Mouse (Mus musculus): ENCODE measurements around the gene Trmt10a. TPM values are rescaled to one million over a fixed set of nuclear protein-coding genes. Genes with fewer than 3 reads are reported as not detected.

Trmt10a gene
- polyA plus RNA-seq (2015; fragmentation: Nextera tagmentation; extraction: Ambion mirVana), result 6.5 and 7.3 TPM in 2 replicates

DNA sequence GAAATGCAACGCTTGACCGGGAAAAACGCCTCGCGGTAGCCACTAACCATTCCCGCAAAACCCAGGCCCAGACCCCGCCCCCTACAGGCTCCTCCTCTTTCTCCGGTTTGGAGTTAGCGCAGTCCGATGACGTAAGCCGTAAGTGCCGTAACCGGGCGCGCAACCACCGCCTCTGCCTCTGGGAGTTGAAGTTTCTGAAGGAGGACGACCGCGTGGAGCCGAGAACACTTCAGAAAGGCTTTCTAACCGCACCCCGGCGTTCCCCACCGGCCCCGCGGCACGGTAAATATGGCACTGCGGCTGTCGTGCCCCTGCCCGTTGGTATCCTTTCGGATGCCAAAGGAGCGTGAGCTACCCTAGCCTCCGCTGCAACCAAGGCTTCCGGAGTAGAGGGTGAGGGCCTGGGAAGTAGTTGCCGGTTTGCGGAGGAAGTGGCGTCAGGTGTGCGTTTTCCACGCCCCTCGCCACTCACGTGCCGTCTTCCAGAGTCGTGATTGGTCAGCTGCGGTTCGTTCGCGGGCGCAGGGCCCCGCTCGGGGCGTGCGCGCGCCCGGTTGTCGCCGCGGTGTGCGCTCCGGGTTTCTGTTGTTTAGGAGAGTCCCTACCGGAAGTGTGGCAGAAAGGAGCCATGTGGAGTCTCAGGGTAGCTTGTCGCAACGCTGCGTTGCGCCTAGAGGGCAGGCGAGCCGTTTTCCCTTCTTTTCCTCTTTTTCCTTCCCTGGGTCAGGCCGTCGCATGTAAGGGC, at the start of gene Trmt10a:
TSS of gene Trmt10a (plus strand) at position 134 of the 745 bp plus-strand sequence.
- peaks cover 5% of the 10 kb centered on the region for H3K4me1 ChIP-seq
- H3K4me3 ChIP-seq, result peak within 1 kb of the TSS; percentile 72
- H3K27ac ChIP-seq, result peak within 1 kb of the TSS; percentile 98
- under 1% methylated on average over 70 of the region's 70 CpGs for WGBS
- H3K9ac ChIP-seq, result peak within 1 kb of the TSS; percentile 81
- H3K36me3 ChIP-seq (replicated peaks), result no peaks in the 10 kb centered on the region
- no peaks in the 10 kb centered on the region for H3K9me3 ChIP-seq
- ATAC-seq (replicated peaks), result peak; percentile 99
- peak within 1 kb of the TSS; percentile 75 for H3K4me2 ChIP-seq
- H3K27me3 ChIP-seq (replicated peaks), result no peaks in the 10 kb centered on the region

DNA sequence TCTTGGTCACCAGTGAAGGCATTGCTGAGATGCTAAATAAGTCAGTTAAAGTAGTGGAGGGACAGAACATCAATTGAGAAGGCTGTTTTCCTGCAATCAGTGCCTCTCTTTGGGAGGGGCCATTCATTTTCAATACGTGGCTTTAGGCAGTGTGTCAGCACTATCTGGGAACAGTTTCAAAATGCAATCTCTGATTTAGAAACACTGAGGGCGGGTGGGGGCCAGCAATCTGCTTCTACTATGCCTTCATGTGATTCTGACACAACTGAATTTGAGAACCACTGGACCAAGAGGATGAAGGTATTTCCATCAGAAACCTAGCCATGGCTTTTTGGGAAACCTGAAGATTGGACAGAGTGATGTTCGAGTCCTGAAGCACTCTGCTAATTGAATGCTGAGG, 47.9 kb upstream of the Trmt10a start:
- Histone ChIP-seq H3K36me3 (replicated peaks) (no peaks in the 10 kb centered on the region), H3K4me2 (no peak overlapping the region), H3K4me1 (no peaks in the 10 kb centered on the region), H3K9ac (no peak overlapping the region), H3K27me3 (replicated peaks) (no peaks in the 10 kb centered on the region), H3K27ac (no peak overlapping the region), H3K9me3 (no peaks in the 10 kb centered on the region), H3K4me3 (no peak overlapping the region)
- 82% methylated on average over 3 of the region's 3 CpGs for WGBS
- ATAC-seq (replicated peaks), result no peak

DNA sequence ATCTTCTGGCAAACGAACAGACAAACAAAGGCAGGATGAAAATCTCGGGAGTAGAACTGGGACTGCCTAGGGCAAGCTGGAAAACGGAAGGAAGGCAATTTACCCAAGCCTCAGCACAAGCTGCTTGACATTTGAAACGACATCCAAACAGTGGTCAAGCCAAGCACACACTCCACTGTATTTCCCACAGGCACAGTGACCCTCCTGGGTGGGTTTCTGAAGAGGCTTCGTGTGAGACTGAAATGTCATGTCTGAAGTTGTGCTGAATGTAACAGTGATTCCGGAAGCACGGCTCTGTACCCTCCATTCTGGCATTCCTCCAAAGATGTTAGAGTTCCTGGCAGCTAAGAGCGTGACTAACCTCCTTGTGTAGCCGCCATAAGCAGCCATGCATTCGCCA, 47.5 kb upstream of the Trmt10a start:
- ATAC-seq (replicated peaks), result peak; percentile 71
- no peak overlapping the region for H3K9ac ChIP-seq
- no peak overlapping the region for H3K4me2 ChIP-seq
- H3K36me3 ChIP-seq (replicated peaks), result no peaks in the 10 kb centered on the region
- H3K4me3 ChIP-seq, result no peak overlapping the region
- no peaks in the 10 kb centered on the region for H3K9me3 ChIP-seq
- no peaks in the 10 kb centered on the region for H3K27me3 ChIP-seq (replicated peaks)
- WGBS, result 55% methylated on average over 10 of the region's 10 CpGs
- no peaks in the 10 kb centered on the region for H3K4me1 ChIP-seq
- H3K27ac ChIP-seq, result no peak overlapping the region

DNA sequence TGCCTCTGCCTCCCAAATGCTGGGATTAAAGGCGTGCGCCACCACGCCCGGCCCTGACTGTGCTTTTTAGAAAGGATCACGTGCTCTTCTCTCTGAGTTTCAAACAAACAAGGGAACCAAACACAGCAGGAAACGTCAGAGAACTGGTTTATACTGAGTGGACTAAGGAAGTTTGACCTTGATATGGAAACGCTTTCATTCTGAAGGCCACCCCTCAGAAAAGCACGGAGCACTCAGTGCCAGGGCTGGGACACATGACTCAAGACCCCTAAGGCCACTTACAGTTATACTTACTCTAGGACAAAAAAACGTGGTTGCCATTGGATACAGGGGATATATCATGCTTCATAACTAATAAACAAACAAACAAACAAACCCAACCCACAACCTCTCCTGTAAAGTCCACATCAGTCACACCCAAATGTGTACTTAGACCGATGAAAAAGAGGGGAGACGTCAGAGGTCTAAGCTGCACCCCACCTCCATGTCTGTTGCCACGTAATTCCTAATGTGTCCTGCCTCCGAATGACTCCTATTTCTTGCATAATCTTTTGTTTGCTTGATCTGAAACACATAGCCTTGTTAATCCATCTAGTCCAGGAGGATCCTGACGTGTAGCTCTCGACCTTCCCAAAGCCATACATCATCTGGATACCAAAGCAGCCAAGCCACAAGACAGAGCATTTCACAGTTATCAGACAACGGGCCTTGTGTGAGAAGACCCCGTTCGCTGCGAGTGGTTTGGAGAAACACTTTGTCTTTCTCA, 46.8 kb upstream of the Trmt10a start:
- Histone ChIP-seq H3K4me1 (no peaks in the 10 kb centered on the region), H3K36me3 (replicated peaks) (no peaks in the 10 kb centered on the region), H3K4me3 (no peak overlapping the region), H3K27ac (no peak overlapping the region), H3K9me3 (no peaks in the 10 kb centered on the region), H3K27me3 (replicated peaks) (no peaks in the 10 kb centered on the region), H3K9ac (no peak overlapping the region), H3K4me2 (no peak overlapping the region)
- 83% methylated on average over 19 of the region's 19 CpGs for WGBS
- ATAC-seq (replicated peaks), result no peak

DNA sequence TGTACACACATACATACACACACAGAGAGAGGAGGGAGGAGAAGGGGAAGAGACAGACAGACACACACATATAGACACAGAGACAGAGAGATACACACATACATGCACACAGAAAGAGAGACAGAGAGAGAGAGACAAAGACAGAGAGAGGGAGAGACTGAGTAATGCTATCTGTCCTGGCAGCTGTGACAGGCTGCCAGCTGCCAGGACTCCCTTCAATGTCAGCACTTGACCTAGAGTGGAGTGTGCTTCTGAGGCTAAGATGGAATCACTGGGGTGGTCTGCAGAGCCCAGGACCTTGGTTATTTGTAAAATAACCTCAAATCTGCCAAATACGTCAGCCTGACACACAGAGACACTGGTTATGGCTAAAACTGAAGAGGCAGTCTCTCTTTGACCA, 45.5 kb upstream of the Trmt10a start:
- H3K9me3 ChIP-seq, result no peaks in the 10 kb centered on the region
- WGBS, result 73% methylated on average over 1 of the region's 1 CpGs
- peak; percentile 37 for ATAC-seq (replicated peaks)
- H3K27ac ChIP-seq, result no peak overlapping the region
- H3K9ac ChIP-seq, result no peak overlapping the region
- H3K4me3 ChIP-seq, result no peak overlapping the region
- H3K36me3 ChIP-seq (replicated peaks), result no peaks in the 10 kb centered on the region
- H3K4me1 ChIP-seq, result no peaks in the 10 kb centered on the region
- no peaks in the 10 kb centered on the region for H3K27me3 ChIP-seq (replicated peaks)
- no peak overlapping the region for H3K4me2 ChIP-seq

GRCm38 (mm10) chr3:138101936-138102335, 41.3 kb upstream of the Trmt10a start:
- Histone ChIP-seq H3K4me2 (no peak overlapping the region), H3K27me3 (replicated peaks) (no peaks in the 10 kb centered on the region), H3K9ac (no peak overlapping the region), H3K36me3 (replicated peaks) (no peaks in the 10 kb centered on the region), H3K4me1 (no peaks in the 10 kb centered on the region), H3K4me3 (no peak overlapping the region), H3K9me3 (no peaks in the 10 kb centered on the region), H3K27ac (no peak overlapping the region)
- no peak for ATAC-seq (replicated peaks)
- WGBS, result 79% methylated on average over 4 of the region's 4 CpGs

GRCm38 (mm10) chr3:138103690-138104089, 39.6 kb upstream of the Trmt10a start:
- Histone ChIP-seq H3K4me1 (no peaks in the 10 kb centered on the region), H3K9me3 (no peaks in the 10 kb centered on the region), H3K4me3 (no peak overlapping the region), H3K27me3 (replicated peaks) (no peaks in the 10 kb centered on the region), H3K27ac (no peak overlapping the region), H3K9ac (no peak overlapping the region), H3K36me3 (replicated peaks) (no peaks in the 10 kb centered on the region), H3K4me2 (no peak overlapping the region)
- WGBS, result 92% methylated on average over 4 of the region's 4 CpGs
- ATAC-seq (replicated peaks), result no peak

DNA sequence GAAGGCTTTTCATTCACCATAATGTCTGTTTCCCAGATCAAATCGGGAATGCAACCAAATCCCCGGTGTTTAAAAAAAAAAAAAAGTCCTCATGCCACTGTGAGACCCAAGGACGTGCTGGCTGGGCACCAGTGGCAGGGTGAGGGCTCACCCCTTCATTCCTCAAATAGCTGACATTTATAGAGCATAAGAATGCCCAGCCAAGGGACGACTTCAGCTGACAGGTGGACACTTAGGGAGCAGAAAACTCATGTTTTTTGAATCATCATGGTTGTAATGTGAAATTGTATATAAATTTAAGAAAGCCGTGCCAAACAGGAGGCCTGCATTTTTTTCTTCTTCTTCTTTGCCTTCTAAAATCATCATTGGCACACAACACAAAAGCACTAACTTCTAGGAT, 38.2 kb upstream of the Trmt10a start:
- no peak for ATAC-seq (replicated peaks)
- WGBS, result 68% methylated on average over 5 of the region's 5 CpGs
- Histone ChIP-seq H3K9ac (no peak overlapping the region), H3K36me3 (replicated peaks) (no peaks in the 10 kb centered on the region), H3K4me3 (no peak overlapping the region), H3K4me1 (no peaks in the 10 kb centered on the region), H3K27me3 (replicated peaks) (no peaks in the 10 kb centered on the region), H3K27ac (no peak overlapping the region), H3K4me2 (no peak overlapping the region), H3K9me3 (no peaks in the 10 kb centered on the region)

GRCm38 (mm10) chr3:138106887-138107286, 36.4 kb upstream of the Trmt10a start:
- no peaks in the 10 kb centered on the region for H3K4me1 ChIP-seq
- no peak for ATAC-seq (replicated peaks)

GRCm38 (mm10) chr3:138110910-138111782, 32.1 kb upstream of the Trmt10a start:
- ATAC-seq (replicated peaks), result no peak
- WGBS, result 91% methylated on average over 19 of the region's 19 CpGs
- no peaks in the 10 kb centered on the region for H3K9me3 ChIP-seq
- no peaks in the 10 kb centered on the region for H3K27me3 ChIP-seq (replicated peaks)
- no peak overlapping the region for H3K4me3 ChIP-seq
- no peak overlapping the region for H3K27ac ChIP-seq
- no peak overlapping the region for H3K9ac ChIP-seq
- no peaks in the 10 kb centered on the region for H3K4me1 ChIP-seq
- no peak overlapping the region for H3K4me2 ChIP-seq
- no peaks in the 10 kb centered on the region for H3K36me3 ChIP-seq (replicated peaks)

More at GRCm38 (mm10) chr3:138106887-138107286, 36.4 kb upstream of the Trmt10a start:
- H3K9me3 ChIP-seq, result no peaks in the 10 kb centered on the region
- H3K36me3 ChIP-seq (replicated peaks), result no peaks in the 10 kb centered on the region
- no peak overlapping the region for H3K4me3 ChIP-seq
- H3K4me2 ChIP-seq, result no peak overlapping the region
- no peak overlapping the region for H3K27ac ChIP-seq
- WGBS, result 95% methylated on average over 10 of the region's 10 CpGs
- no peaks in the 10 kb centered on the region for H3K27me3 ChIP-seq (replicated peaks)
- H3K9ac ChIP-seq, result no peak overlapping the region

- Histone ChIP-seq H3K36me3 (replicated peaks) (no peaks in the 10 kb centered on the region), H3K27me3 (replicated peaks) (no peaks in the 10 kb centered on the region), H3K4me3 (no peak overlapping the region), H3K9ac (no peak overlapping the region), H3K4me1 (no peaks in the 10 kb centered on the region), H3K9me3 (no peaks in the 10 kb centered on the region), H3K27ac (no peak overlapping the region), H3K4me2 (no peak overlapping the region)
- WGBS, result 87% methylated on average over 17 of the region's 17 CpGs
- ATAC-seq (replicated peaks), result no peak
Observed at GRCm38 (mm10) chr3:138114106-138114505, 29.1 kb upstream of the Trmt10a start.

- Histone ChIP-seq H3K27ac (no peak overlapping the region), H3K9me3 (no peaks in the 10 kb centered on the region), H3K9ac (no peak overlapping the region), H3K4me2 (no peak overlapping the region), H3K36me3 (replicated peaks) (no peaks in the 10 kb centered on the region), H3K4me1 (no peaks in the 10 kb centered on the region), H3K27me3 (replicated peaks) (no peaks in the 10 kb centered on the region), H3K4me3 (no peak overlapping the region)
- 87% methylated on average over 4 of the region's 4 CpGs for WGBS
- no peak for ATAC-seq (replicated peaks)
Observed at GRCm38 (mm10) chr3:138116871-138117270, 26.4 kb upstream of the Trmt10a start.
